In the genomic region with DNA sequence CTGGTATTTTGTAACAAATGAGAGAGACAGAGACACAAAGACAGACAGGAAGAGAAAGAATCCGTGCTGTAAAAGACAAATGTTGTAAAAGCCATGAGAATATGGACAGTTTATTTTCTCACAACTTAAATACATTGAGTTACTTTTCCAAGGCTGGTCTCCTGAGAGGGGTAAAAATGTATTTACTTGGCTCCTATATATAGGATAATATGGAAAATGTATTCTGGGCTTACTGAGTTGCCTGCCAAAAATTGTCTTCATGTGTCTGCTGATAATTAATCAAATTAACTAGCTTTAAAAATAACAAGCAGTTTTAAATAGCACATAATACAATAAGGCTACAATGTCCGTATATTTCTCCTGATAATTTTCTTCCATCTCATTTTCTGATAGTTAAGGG, we compare ENCODE assay signal across 24 mouse cellular contexts.
A peak's percentile ranks its signal among the peaks of the same experiment; 100 is the strongest.
DNase-seq lines count a peak whose midpoint lies in the region; ATAC-seq and TF ChIP-seq lines count a peak whose summit lies in the region.
"Had no signal": no experiment of that assay in that cellular context is flagged by ENCODE, and none has a peak within 500 bp of the region (broad histone marks: within the 10 kb centered on the region; RNA-seq: fewer than 3 reads in every experiment).

No protein-coding gene starts in this region.

- H3K27me3 ChIP-seq in embryonic facial prominence, embryonic 14.5 days (replicated peaks; ENCODE audit: control insufficient read depth, insufficient read depth, low read length): no peaks in the 10 kb centered on the region
- no peaks in the 10 kb centered on the region for H3K27me3 ChIP-seq in embryonic facial prominence, embryonic 10.5 days (replicated peaks; ENCODE audit: low read depth, poor library complexity, severe bottlenecking)
- no peaks in the 10 kb centered on the region for H3K27me3 ChIP-seq in limb, embryonic 14.5 days (ENCODE audit: control insufficient read depth, insufficient read depth, low read length)
- H3K27me3 ChIP-seq in limb, embryonic 10.5 days (ENCODE audit: low read depth, poor library complexity, severe bottlenecking): no peaks in the 10 kb centered on the region
- no peaks in the 10 kb centered on the region for H3K27me3 ChIP-seq in lung, embryonic 16.5 days (ENCODE audit: control insufficient read depth, insufficient read depth, low read depth, low read length)
- H3K27me3 ChIP-seq: CH12.LX; embryonic facial prominence, embryonic 13.5 days; forebrain, embryonic 13.5 days; forebrain, embryonic 15.5 days; Patski had no signal

- H3K4me3 ChIP-seq in embryonic facial prominence, embryonic 14.5 days (ENCODE audit: low read depth, low read length): no peak overlapping the region
- no peak overlapping the region for H3K4me3 ChIP-seq in embryonic facial prominence, embryonic 10.5 days
- H3K4me3 ChIP-seq in limb, embryonic 14.5 days (replicated peaks; ENCODE audit: low read length): no peak overlapping the region
- no peak overlapping the region for H3K4me3 ChIP-seq in limb, embryonic 10.5 days
- no peak overlapping the region for H3K4me3 ChIP-seq in lung, embryonic 16.5 days (ENCODE audit: low read length)
- H3K4me3 ChIP-seq: embryonic facial prominence, embryonic 13.5 days; forebrain, embryonic 13.5 days; forebrain, embryonic 15.5 days had no signal

- 0 out of 2 replicates have a peak, but pooled peaks cover 6% of the 10 kb centered on the region for H3K4me1 ChIP-seq in embryonic facial prominence, embryonic 14.5 days (ENCODE audit: control insufficient read depth, insufficient read depth, low read length)
- H3K4me1 ChIP-seq in embryonic facial prominence, embryonic 10.5 days: no peaks in the 10 kb centered on the region
- H3K4me1 ChIP-seq in limb, embryonic 14.5 days (ENCODE audit: control insufficient read depth, insufficient read depth, low read length): peaks cover 7% of the 10 kb centered on the region
- H3K4me1 ChIP-seq in limb, embryonic 10.5 days: peaks cover 6% of the 10 kb centered on the region
- peaks cover 9% of the 10 kb centered on the region; the same call in 1 of the 2 replicates for H3K4me1 ChIP-seq in lung, embryonic 16.5 days (replicated peaks; ENCODE audit: control insufficient read depth, insufficient read depth, low read length)
- H3K4me1 ChIP-seq: forebrain, embryonic 13.5 days had no signal

- no peak for TF ChIP-seq POLR2A in limb, embryonic 14.5 days (IDR thresholded peaks at IDR 0.05; ENCODE audit: borderline replicate concordance, extremely low read depth, insufficient read depth, insufficient read length)

- H3K4me2 ChIP-seq in embryonic facial prominence, embryonic 14.5 days (ENCODE audit: low read depth, low read length): no peak overlapping the region
- no peak overlapping the region for H3K4me2 ChIP-seq in limb, embryonic 14.5 days (replicated peaks; ENCODE audit: low read depth, low read length, severe bottlenecking)
- no peak overlapping the region for H3K4me2 ChIP-seq in lung, embryonic 16.5 days (ENCODE audit: low read depth, low read length)
- H3K4me2 ChIP-seq: embryonic facial prominence, embryonic 13.5 days; forebrain, embryonic 13.5 days; forebrain, embryonic 15.5 days had no signal

- 54% methylated on average over 2 of the region's 2 CpGs for WGBS in embryonic facial prominence, embryonic 14.5 days
- WGBS in embryonic facial prominence, embryonic 10.5 days: 76% methylated on average over 2 of the region's 2 CpGs
- WGBS in limb, embryonic 14.5 days: 46% methylated on average over 2 of the region's 2 CpGs
- WGBS in limb, embryonic 10.5 days: 84% methylated on average over 2 of the region's 2 CpGs
- 39% methylated on average over 2 of the region's 2 CpGs for WGBS in lung, embryonic 16.5 days

- H3K36me3 ChIP-seq in embryonic facial prominence, embryonic 14.5 days (ENCODE audit: control insufficient read depth, insufficient read depth, low read length): no peaks in the 10 kb centered on the region
- H3K36me3 ChIP-seq in embryonic facial prominence, embryonic 10.5 days (replicated peaks): no peaks in the 10 kb centered on the region
- H3K36me3 ChIP-seq in limb, embryonic 14.5 days (ENCODE audit: control insufficient read depth, insufficient read depth, low read length): no peaks in the 10 kb centered on the region
- H3K36me3 ChIP-seq in limb, embryonic 10.5 days: no peaks in the 10 kb centered on the region
- H3K36me3 ChIP-seq in lung, embryonic 16.5 days (ENCODE audit: control insufficient read depth, insufficient read depth, low read length): no peaks in the 10 kb centered on the region
- H3K36me3 ChIP-seq: embryonic facial prominence, embryonic 13.5 days; forebrain, embryonic 15.5 days; G1E had no signal

- ATAC-seq in embryonic facial prominence, embryonic 14.5 days (ENCODE audit: low read depth): no peak
- no peak for ATAC-seq in limb, embryonic 14.5 days (ENCODE audit: low FRiP score, low read depth)
- ATAC-seq in lung, embryonic 16.5 days (ENCODE audit: low read depth): 0 out of 2 replicates have a peak, but pooled peaks have one; percentile 42
- ATAC-seq: activated CD4-positive, CD25-positive, alpha-beta regulatory T cell, adult 4 months; CD4-positive, CD25-positive, alpha-beta regulatory T cell, adult 4 months; forebrain, embryonic 13.5 days; forebrain, embryonic 15.5 days; forebrain, postnatal 0 days; Patski had no signal

- no peak overlapping the region for H3K9ac ChIP-seq in embryonic facial prominence, embryonic 14.5 days (ENCODE audit: low read depth, low read length)
- H3K9ac ChIP-seq in limb, embryonic 14.5 days (ENCODE audit: low read depth, low read length, severe bottlenecking): no peak overlapping the region
- no peak overlapping the region for H3K9ac ChIP-seq in lung, embryonic 16.5 days (ENCODE audit: low read length)
- H3K9ac ChIP-seq: embryonic facial prominence, embryonic 13.5 days; forebrain, embryonic 13.5 days; forebrain, embryonic 15.5 days; forebrain, postnatal 0 days had no signal

- DNase-seq in embryonic facial prominence, embryonic 14.5 days (ENCODE audit: low spot score): peak; percentile 71
- no peak for DNase-seq in embryonic facial prominence, embryonic 10.5 days (ENCODE audit: low spot score)
- peak; percentile 55 for DNase-seq in limb, embryonic 14.5 days (ENCODE audit: low spot score)
- no peak for DNase-seq in limb, embryonic 10.5 days (ENCODE audit: low spot score)
- no peak for DNase-seq in lung, postnatal 14 days
- DNase-seq: adrenal gland, adult 8-10 months; adrenal gland, postnatal 14 days; adrenal gland, postnatal 36 days; B cell, adult 2 months; cerebellum, adult 11-12 months; cerebellum, adult 2 months; cerebellum, adult 9-10 months; cerebellum, postnatal 10 days; cerebellum, postnatal 25 days; forebrain, postnatal 0 days had no signal

- no peak overlapping the region for H3K27ac ChIP-seq in embryonic facial prominence, embryonic 14.5 days (replicated peaks; ENCODE audit: low read depth, low read length)
- no peak overlapping the region for H3K27ac ChIP-seq in embryonic facial prominence, embryonic 10.5 days (replicated peaks)
- no peak overlapping the region for H3K27ac ChIP-seq in limb, embryonic 14.5 days (replicated peaks; ENCODE audit: low read depth, low read length)
- no peak overlapping the region for H3K27ac ChIP-seq in limb, embryonic 10.5 days
- H3K27ac ChIP-seq in lung, embryonic 16.5 days (ENCODE audit: low read length): no peak overlapping the region
- H3K27ac ChIP-seq: embryonic facial prominence, embryonic 13.5 days; forebrain, embryonic 13.5 days; forebrain, embryonic 15.5 days had no signal

- H3K9me3 ChIP-seq in embryonic facial prominence, embryonic 14.5 days (ENCODE audit: control insufficient read depth, low read length): no peaks in the 10 kb centered on the region
- no peaks in the 10 kb centered on the region for H3K9me3 ChIP-seq in embryonic facial prominence, embryonic 10.5 days
- H3K9me3 ChIP-seq in limb, embryonic 14.5 days (ENCODE audit: control insufficient read depth, low read length): no peaks in the 10 kb centered on the region
- H3K9me3 ChIP-seq in limb, embryonic 10.5 days (replicated peaks): no peaks in the 10 kb centered on the region
- no peaks in the 10 kb centered on the region for H3K9me3 ChIP-seq in lung, embryonic 16.5 days (ENCODE audit: control insufficient read depth, low read length)
- H3K9me3 ChIP-seq: embryonic facial prominence, embryonic 13.5 days; forebrain, embryonic 13.5 days; forebrain, embryonic 15.5 days; G1E had no signal

Comparison
In these comparisons a context has a peak if more than half of its experiments do, and no peak if none do; other contexts are left out.
1. DNase-seq: peak in embryonic facial prominence, embryonic 14.5 days (single experiment) and limb, embryonic 14.5 days (single experiment); none in embryonic facial prominence, embryonic 10.5 days (single experiment), limb, embryonic 10.5 days (single experiment) and lung, postnatal 14 days (single experiment).